Mouse (Mus musculus) telencephalon, adult 2 months (tissue): ENCODE results near the gene Kcnip3.
A peak's percentile ranks its signal among the peaks of the same experiment; 100 is the strongest.

Experiments
- DNase-seq: peaks from one replicate; pipeline ENCODE4 v3.0.0-alpha.2; 2011; ENCODE audit warnings: low read depth, low spot score

Gene Kcnip3

GRCm38 (mm10) chr2:127518273-127518672 is 3.6 kb downstream of the Kcnip3 start:
- DNase-seq = peak; percentile 74

DNA sequence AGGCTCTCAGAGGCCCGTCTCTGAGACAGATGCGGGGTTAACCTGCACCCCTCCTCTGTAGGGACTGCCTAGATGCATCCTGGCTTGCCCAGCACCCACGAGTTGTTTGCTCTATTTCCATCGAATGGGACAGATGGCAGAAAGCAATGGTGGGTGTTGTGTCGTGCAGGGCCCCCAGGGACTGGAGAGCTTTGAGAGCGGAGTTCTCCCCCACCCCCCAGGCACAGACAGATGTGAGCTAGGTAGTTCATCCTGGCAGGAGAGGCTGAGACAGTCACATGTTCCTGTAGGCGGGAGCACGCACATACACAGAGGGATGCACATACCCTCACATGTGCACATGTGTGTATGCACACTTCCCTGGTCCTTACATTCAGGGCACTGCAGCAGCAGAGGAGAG is 4.8 kb downstream of the Kcnip3 start:
- peak; percentile 83 for DNase-seq

- DNase-seq = no peak
Measured at GRCm38 (mm10) chr2:127514380-127515124, 7.3 kb downstream of the Kcnip3 start.

- no peak for DNase-seq
Measured at GRCm38 (mm10) chr2:127513244-127513643, 8.7 kb downstream of the Kcnip3 start.

DNA sequence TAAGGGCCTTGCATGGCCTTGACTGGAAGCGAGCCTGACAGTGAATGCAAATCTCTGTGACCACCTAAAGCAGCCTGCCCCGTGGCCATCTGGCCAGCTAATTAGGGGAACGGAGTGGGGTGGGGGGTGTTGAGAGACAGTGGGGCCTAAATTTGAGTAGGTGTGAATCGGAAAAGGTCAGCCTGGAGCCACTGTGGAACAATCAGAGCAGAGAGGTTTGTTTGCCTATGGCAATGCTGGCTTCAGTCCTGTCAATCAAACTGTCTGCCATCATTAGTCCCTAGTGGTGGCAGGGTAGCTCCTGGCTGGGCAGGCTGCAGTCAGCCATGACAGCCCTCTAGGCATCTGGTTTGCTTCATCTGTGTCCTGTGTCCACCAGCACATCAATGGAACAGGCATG is 10.5 kb downstream of the Kcnip3 start:
- DNase-seq = no peak

- peak; percentile 36 for DNase-seq
Measured at GRCm38 (mm10) chr2:127507967-127508660, 13.8 kb downstream of the Kcnip3 start.

GRCm38 (mm10) chr2:127507077-127507774 is 14.7 kb downstream of the Kcnip3 start:
- no peak for DNase-seq

- no peak for DNase-seq
Measured at GRCm38 (mm10) chr2:127506131-127506632, 15.7 kb downstream of the Kcnip3 start.

DNA sequence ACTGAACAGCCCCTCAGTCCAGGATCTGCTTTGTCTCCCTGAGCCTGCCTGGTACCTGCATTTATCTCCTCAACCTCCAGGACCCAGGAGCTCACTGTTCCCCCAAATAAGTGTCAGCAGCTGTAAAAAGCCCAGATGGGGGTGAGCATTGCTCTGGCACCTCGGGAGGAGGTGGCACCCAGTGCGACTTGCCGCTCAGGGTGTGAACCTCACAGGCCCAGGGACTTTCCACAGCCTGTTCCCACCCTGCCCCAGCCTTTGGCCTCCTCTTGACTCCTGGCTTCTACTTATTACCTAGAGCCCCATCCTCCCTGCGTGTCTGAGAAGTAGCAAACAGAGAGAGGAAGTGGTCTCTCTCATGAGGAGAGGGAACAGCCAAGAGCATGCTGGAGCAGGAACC is 16.7 kb downstream of the Kcnip3 start:
- no peak for DNase-seq

DNA sequence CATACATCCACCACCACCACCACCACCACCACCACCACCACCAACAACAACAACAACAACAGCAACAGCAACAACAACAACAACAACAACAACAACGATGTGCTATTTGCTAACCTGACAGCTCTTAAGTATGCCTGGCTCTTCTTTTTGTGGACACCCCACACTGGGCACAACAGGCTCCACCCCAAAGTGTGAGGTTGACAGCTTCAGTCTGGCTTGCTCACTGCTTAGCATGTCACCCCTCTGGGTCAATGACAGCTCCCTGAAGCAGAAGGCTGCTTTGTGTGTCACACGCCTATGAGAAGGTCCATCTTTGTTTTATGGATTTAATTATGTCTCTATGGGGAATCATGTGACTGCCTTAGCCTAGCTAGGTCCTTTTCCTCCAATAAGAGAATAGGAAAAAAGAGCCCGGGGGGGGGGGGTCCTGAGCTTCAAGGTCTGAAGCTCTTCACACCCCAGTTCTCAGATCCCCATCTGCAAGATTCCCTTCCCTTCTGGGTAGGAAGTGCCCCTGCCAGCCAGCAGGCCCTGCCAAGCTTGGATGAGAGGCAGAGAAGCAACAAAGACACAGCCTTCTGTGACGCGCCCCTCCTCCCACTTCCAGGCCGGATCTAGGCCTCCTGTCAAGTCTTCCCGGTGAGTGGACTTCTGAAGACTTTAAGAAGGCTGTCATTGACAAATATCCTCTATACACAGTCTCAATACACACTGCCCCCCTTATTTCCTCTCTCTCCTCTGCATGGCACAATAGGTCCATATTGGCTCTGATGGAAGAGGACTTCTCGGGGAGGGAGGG is 17.9 kb downstream of the Kcnip3 start:
- DNase-seq = no peak

GRCm38 (mm10) chr2:127501061-127501460 is 20.8 kb downstream of the Kcnip3 start:
- DNase-seq = peak; percentile 65

DNA sequence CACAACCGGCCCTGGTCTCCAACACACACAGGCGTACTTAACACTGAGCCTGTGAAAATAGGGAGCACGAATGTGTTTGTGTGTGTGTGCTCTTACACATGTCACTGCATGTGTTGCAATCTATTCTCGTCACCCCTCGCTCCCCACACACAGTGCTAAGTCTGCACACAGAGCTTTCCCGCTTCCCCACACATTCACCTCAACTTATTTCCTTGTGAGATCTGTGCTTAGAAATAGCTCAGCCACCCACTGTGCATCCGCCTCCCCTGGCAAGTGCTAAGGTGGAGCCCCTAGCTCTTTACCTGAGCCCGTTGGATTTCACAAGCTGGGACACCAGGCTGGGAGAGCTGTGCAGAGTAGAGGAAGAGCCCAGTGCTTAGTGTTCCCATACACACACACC is 23.1 kb downstream of the Kcnip3 start:
- peak; percentile 83 for DNase-seq

DNA sequence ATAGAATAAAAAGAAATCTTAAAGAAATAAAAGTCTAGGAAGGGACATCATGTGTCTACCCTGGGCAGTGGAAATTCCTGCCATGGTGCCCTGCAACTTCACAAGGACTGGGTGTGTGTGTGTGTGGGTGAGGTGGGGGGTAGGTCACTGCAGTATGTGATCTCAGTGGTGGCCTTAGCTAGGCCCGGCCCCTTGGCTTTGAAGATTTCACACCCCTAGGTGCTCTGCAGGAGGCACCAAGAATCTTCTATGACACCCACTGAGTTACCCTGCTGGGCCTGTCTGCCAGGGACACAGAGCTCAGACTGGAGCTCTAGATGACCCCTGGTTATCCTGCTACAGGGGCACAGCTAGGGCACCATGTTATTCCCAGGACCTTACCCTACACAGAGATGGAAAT is 25.6 kb downstream of the Kcnip3 start:
- no peak for DNase-seq

DNA sequence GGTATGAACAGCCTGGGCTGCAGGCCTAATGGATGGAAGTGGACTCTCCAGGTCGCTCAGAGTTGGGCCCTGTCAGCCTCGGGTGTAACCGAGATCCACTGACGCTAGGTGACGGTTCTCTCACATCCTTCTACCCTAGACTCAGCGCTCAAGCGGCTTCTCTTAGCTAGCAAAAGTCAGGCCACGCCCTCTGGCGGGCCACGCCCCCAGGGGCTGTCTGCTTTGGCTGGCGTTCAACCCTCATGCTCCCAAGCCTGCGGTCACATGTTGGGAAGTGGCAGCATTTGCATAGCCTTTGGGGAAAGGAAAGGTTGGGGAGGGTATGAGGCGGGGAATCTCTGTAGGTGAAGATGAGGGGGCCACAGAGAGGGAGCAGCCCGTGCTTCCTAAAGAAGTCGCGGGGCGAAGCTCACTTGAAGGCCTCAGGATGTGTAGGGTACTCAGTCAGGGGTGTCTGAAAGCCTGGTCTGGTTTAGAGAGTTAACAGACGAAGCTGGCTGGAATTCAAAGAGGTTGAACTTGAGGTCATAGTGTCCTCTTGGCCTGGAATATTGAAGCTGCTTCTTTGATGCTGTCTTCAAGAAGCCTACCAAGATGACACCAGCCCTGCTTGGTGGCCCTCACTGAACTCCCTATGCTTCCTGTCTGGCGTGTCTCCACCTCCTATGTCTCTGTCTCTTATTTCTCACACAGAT is 37.3 kb downstream of the Kcnip3 start:
- DNase-seq = no peak

DNA sequence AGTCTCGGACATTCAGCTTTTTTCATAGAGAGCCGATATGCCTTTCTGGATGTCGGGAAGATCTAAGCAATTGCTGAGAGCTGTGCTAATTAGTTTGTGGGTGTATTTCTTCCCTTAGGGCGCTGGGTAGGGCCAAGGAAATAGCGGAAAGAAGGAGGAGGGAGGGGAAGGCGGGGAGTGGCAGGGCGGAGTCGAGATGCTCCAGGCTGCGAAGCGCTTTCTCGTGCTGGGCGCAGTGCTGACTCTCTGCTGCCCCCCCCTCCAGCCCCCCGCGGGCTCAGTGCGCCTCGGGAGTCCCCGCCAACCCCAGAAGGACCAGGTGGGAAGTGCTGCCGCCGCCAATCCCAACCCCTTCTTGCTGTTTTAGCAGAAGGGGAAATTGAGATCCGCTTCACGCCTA is 38.9 kb downstream of the Kcnip3 start:
- no peak for DNase-seq

GRCm38 (mm10) chr2:127482533-127482911 is 39.4 kb downstream of the Kcnip3 start:
- no peak for DNase-seq

DNA sequence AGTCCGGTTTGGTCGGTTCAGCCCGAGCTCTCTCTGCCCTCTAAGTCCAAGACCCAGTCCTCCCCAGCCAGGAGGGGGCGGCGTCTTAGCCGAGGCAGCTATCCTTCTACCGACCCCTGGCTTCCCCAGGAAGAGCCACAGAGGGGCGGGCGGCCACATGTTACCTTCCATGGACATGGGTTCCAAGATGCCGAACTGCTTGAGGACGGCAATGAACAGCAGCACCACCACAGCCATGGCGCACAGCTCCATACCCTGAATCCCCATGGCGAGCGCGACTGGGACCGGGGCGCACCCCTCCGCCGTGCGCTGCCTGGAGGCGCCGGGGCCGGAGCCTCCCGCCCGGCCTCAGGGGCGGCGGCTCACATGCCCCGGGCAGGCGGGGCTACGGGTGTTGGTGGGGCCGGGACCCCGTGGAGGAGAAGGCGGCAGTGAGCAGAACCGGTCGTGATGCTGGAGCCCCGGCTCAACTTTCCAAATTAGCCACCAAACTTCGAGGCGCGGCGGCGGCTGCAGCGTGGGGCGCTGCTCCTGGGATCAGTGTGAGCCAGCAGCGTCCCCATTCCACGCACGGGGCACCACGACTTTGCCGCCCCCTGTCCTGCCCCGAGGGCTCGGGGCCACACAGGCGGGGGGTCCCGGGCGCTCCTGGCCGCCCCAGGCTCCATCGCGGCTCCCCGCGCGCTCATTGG is 39.9 kb downstream of the Kcnip3 start:
- no peak for DNase-seq

DNA sequence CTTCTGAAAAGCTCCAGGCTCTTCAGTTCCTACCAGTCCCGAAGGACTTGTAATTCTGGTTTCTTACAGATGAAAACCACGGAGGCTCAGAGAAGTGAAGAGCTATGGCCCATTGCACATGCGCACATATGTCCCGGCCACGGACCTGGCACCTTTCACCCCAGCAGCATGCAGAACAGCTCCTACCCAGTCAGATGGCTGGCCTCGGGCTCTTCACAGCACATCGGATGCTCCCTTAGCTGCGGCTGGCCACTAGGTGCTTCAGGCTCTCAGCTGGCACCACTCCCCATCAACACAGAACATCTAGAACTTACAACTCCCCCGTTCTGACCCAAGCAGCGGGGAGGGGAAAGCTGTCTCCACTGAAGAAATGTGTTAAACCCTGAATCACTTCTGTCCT is 42.1 kb downstream of the Kcnip3 start:
- no peak for DNase-seq

- DNase-seq = no peak
Measured at GRCm38 (mm10) chr2:127479210-127479609, 42.7 kb downstream of the Kcnip3 start.

- DNase-seq = no peak
Measured at GRCm38 (mm10) chr2:127472279-127472678, 49.6 kb downstream of the Kcnip3 start.
